Mouse (Mus musculus): ENCODE measurements around the gene Uck1. TPM values are rescaled to one million over a fixed set of nuclear protein-coding genes. Genes with fewer than 3 reads are reported as not detected.
"Not testable (repeated sequence)": the region's sequence is repeated elsewhere in the genome, so short reads cannot be mapped to it uniquely, and the experiment has no call there.

Gene Uck1
- total RNA-seq (2017), result 32.3 and 33.3 TPM in 2 replicates

DNA sequence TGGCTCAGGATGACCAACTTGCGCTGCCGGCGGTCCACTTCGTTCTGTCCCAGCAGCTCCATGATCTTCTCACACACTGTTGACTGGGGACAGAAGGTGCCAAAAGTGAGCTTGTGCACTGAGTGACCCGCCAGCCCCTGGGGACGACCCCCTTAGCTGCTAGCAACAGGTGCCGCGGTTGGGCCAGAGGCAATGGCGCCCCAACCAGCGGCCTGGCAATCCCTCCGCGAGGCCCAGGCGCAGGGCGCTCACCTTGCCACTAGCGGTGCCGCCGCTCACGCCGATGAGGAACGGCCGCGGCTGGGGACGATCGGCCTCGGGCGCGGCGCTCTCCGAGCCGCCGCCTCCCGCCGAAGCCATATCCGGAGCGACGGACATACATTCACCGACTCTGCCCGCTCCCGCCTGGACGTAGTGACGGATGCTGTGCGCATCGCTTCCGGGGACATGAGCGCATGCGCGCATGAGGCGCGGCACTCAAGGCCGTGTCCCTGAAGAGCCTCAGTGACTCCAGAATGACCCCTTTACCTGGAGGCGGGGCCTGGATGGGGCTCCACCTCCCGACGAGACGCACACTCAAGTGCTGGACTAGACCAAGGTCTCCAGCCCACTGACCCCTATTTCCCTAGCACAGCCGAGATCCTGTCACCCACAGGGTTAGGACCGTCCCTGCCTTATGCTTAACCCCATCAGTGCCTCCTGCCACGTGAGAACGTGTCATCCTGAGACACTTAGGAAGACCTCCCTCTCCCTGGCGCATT, at the start of gene Uck1:
Uck1 (minus strand) TSS at position 503 of the 761 bp plus-strand sequence.
- ATAC-seq (replicated peaks in 1 of 2; ENCODE audit: insufficient read depth in 1 of 2, low FRiP score in 2 of 2, low TSS enrichment in 1 of 2, low read depth in 1 of 2, poor library complexity in 2 of 2, severe bottlenecking in 2 of 2), result peak; percentile 84 to 89

DNA sequence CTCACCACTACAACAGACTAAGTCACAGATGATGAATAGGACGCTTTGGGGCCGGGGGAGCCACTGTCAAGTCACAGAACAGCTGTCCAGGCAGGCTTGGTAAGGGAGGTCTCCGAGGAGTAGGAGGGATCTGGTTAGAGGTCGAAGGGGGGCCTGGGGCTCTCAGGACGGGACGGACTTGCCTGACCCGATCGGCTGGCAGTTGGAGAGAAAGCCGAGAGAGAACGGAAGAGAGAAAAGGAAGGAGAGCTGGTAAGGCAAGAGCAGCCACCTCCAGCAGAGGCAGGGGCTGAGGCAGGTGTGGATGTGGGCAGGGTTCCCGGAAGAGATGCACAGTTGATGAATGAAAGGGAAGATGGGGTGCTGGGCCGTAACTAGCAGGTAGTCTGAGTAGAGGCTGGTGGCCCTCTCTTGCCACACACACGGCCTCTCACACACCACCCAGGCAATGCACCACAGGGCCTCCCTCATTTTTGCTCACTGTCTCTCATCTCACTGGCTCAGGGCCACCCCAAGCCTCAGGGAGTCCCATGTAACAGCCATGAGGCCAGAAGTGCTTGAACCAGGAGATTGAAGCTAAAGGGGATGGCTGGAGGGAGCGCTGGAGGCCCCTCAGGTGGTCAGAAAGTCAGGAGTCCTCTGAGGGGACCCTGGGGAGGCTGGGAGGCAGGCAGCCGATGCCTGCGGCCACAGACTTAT, 49.1 kb upstream of the Uck1 start:
- ATAC-seq (replicated peaks in 1 of 2; ENCODE audit: insufficient read depth in 1 of 2, low FRiP score in 2 of 2, low TSS enrichment in 1 of 2, low read depth in 1 of 2, poor library complexity in 2 of 2, severe bottlenecking in 2 of 2), result no peak

DNA sequence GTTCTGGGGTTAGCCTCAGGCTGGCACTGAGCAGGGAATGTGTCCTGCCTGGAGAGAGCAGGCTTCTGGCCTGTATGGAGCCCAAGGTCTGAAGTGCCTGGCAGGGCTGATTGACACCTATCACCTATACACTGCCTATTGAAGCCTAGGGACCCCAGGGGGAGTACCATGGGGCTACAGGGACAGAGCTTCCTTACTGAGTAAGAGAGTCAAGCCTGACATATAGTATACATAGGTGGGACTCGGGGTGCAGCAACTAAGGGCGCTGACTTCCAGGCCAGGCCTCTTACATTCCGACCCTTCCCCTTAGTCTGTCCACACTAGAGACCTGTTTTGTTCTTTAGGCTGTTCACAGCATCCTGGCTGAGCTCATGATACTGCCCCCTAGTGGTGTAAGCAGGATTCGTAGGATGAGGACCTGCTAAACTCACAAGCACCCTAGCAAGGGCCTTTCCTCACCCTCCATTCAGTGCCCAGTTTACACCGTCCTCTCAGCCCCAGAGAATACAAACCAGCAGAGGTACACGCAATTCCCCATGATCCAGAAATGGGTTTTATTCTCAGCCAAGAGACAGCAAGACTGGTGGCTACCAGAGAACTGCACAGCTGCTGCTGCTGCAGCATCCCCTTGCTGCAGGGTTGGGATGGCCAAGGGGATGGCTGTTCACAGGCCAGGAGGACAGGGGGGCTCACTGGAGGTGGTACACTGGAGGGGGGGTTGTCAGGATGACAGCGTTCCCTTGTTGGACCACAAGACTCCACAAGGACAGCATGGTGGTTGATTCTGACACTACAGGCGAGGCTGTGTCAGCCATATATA, 48.2 kb upstream of the Uck1 start:
- ATAC-seq (replicated peaks in 1 of 2; ENCODE audit: insufficient read depth in 1 of 2, low FRiP score in 2 of 2, low TSS enrichment in 1 of 2, low read depth in 1 of 2, poor library complexity in 2 of 2, severe bottlenecking in 2 of 2), result 0 out of 4 replicates have a peak, but pooled peaks of 1 of the 2 experiments have one; percentile 42

DNA sequence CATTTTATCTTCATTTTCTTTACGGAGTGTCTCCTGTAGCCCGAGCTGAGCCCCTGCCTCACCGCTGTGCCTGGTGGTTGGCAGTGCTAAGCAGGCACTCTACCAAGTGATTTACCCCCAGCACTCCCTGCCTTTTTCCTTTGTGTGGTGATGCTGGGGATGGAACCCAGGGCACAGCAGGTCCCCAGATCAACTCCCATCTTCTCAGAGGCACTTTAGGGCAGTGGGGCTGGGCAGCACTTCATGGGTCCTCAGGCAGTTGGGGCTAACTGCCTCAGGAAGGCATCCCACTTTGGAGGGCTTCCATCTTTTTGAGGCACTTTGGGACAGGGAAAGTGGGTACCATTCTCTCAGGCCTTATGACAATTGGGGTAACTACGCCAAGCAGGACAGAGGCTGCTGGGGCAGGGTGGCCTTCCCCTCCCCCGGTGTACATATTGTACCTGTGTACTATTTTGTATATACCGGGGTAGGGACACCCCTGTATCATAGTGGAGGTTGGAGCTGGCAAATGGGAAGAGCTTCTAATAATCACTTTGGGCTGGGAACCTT, 47.4 kb upstream of the Uck1 start:
- no peak for ATAC-seq (replicated peaks in 1 of 2; ENCODE audit: insufficient read depth in 1 of 2, low FRiP score in 2 of 2, low TSS enrichment in 1 of 2, low read depth in 1 of 2, poor library complexity in 2 of 2, severe bottlenecking in 2 of 2)

DNA sequence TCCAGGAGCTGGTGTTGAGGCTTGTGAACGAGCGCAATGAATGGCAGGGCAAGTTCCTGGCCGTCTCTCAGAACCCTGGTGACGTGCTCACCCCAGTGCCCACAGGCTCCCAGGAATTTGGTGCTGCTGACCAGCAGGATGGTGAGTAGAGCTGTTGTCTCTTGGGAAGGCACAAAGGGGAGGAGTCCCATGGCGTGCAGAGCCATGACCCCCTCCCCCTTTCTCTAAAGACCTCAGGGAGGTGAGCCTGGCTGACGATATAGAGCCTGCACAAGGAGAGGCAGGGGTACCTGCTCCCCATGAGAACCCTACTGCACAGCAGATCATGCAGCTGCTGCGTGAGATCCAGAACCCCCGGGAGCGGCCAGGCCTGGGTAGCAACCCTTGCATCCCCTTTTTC, 46.2 kb upstream of the Uck1 start:
- ATAC-seq (replicated peaks in 1 of 2; ENCODE audit: insufficient read depth in 1 of 2, low FRiP score in 2 of 2, low TSS enrichment in 1 of 2, low read depth in 1 of 2, poor library complexity in 2 of 2, severe bottlenecking in 2 of 2), result no peak

DNA sequence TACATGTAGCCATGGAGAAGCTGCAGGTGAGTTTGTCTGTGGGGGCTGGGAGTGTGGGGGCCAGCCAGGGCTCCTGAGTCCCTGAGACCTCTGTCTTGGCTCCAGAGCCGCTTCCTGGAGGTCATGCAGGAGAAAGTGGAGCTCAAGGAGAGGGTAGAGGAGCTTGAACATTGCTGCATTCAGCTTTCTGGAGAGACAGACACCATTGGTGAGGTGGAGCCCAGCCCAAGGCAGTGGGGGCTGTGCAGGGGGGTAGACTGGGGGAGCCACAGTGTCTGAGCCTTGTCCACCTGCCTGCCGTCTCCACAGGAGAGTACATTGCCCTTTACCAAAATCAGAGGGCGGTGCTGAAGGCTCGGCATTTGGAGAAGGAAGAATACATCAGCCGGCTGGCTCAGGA, 45.7 kb upstream of the Uck1 start:
- no peak for ATAC-seq (replicated peaks in 1 of 2; ENCODE audit: insufficient read depth in 1 of 2, low FRiP score in 2 of 2, low TSS enrichment in 1 of 2, low read depth in 1 of 2, poor library complexity in 2 of 2, severe bottlenecking in 2 of 2)

DNA sequence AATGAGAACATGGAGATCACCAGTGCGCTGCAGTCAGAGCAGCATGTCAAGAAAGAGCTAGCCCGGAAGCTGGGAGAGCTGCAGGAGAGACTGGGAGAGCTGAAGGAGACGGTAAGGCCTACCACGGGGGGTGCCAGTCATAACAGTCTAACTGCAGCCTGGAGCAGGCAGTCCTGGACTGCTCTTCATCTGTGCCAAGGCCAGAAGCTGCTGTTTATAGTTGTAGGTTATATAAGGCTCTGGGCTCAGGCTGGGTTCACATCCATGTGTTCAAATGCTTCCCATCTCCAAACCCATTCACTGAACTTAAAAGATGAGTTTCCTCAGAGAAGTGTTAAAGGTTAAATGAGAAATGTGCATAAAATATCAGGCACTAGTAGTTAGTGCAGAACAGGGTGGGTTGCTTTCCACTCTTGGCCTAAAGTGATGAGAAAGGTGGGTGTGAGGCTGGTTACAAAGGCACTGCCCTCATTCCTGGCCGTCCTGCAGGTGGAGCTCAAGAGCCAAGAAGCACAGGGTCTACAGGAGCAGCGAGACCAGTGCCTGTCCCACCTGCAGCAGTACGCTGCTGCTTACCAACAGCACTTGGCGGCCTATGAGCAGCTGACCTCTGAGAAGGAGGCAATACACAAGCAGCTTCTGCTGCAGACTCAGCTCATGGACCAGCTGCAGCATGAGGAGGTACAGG, 44.3 kb upstream of the Uck1 start:
- peak; percentile 57 to 59 for ATAC-seq (replicated peaks in 1 of 2; ENCODE audit: insufficient read depth in 1 of 2, low FRiP score in 2 of 2, low TSS enrichment in 1 of 2, low read depth in 1 of 2, poor library complexity in 2 of 2, severe bottlenecking in 2 of 2)

DNA sequence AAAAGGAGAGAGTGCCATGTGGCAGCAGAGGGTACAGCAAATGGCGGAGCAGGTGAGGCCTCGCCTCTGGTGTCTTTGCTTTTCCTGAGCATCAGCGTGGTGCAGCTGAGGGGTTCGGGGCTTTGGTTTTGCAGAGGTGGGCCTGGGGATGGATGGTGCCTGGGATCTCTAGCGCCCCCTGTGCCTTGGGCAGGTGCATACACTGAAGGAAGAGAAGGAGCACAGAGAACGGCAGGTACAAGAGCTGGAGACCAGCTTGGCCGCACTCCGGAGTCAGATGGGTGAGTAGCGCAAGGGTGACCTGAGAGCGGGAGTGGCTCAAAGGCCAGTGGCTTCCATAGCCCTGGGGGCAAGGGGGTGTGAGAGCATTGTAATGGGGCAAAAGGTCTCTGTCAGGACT, 43.0 kb upstream of the Uck1 start:
- ATAC-seq (replicated peaks in 1 of 2; ENCODE audit: insufficient read depth in 1 of 2, low FRiP score in 2 of 2, low TSS enrichment in 1 of 2, low read depth in 1 of 2, poor library complexity in 2 of 2, severe bottlenecking in 2 of 2), result 0 out of 4 replicates have a peak, but pooled peaks of 1 of the 2 experiments have one; percentile 18

DNA sequence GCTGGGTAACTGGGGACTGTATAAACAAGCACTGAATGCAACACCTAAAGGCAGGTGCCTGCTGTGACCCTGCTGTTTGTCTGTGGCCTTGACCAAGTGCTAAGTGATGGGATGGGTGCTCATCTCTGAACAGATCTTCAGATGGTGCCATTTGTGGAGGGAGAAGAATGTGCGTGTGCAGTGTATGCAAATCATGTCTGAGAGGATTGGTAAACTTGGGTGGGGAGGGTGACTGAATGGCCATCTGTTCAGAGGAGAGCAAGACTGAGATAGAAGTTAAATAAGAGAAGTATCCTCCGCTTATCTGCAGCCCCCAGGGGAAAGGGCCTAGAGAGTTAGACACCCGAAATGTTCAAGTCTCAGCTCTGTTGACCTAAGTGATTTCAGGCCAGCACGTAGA, 39.5 kb upstream of the Uck1 start:
- no peak for ATAC-seq (replicated peaks in 1 of 2; ENCODE audit: insufficient read depth in 1 of 2, low FRiP score in 2 of 2, low TSS enrichment in 1 of 2, low read depth in 1 of 2, poor library complexity in 2 of 2, severe bottlenecking in 2 of 2)

DNA sequence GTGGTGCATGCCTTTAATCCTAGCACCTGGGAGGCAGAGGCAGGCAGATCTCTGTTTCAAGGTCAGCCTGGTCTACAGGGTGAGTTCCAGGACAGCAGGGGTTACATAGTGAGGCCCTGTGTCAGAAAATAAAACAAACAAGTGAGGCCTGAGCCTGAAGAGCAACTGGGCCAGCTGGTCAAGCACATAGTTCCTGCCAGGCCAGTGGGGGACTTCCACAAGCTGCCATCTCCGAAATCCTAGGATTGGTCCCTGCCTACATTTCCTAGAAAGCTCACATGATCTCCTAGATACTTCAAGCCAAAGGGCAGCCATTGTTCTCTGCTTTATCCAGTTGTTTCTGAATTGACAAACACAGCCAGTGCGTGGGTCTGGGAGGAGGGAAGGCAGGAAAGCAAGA, 35.9 kb upstream of the Uck1 start:
- ATAC-seq (replicated peaks in 1 of 2; ENCODE audit: insufficient read depth in 1 of 2, low FRiP score in 2 of 2, low TSS enrichment in 1 of 2, low read depth in 1 of 2, poor library complexity in 2 of 2, severe bottlenecking in 2 of 2), result not testable (repeated sequence)

DNA sequence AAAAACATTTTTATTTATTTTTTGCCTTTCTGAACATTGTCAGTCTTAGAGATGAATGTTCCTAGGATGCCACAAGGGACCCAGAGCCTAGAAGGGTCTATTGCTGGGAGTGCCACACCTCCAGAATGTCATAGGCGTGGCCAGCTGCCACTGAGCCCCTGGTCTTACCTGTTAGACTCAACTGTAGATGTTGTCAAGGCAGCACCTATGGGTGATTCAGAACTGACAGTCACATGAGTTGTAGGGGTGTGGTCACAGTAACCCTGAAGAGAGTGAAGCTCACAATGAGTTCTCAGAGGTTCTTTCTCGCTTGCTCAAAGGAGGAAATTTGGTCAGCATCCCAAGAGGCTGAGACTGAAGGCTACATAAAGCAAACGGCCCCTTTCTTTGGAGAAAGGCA, 35.3 kb upstream of the Uck1 start:
- no peak for ATAC-seq (replicated peaks in 1 of 2; ENCODE audit: insufficient read depth in 1 of 2, low FRiP score in 2 of 2, low TSS enrichment in 1 of 2, low read depth in 1 of 2, poor library complexity in 2 of 2, severe bottlenecking in 2 of 2)

DNA sequence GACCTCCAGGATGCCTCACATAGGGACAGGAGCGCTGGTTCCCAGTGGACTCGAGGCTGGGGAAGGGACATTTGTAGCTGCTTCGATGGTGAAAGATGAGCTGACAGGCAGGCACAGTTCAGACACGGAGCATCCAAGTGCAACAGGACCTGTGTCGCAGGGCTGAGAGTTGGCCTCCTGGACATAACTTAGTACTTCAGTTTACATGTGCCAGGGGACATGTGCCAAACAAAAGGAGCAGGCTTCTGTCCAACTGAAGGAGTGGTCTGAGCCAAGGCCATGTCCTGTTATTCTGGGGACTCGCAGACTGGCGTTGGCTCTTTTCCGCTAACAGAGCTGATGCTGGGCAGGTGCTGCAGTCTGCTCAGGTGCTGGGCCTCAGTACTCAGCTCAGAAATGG, 34.4 kb upstream of the Uck1 start:
- ATAC-seq (replicated peaks in 1 of 2; ENCODE audit: insufficient read depth in 1 of 2, low FRiP score in 2 of 2, low TSS enrichment in 1 of 2, low read depth in 1 of 2, poor library complexity in 2 of 2, severe bottlenecking in 2 of 2), result no peak

DNA sequence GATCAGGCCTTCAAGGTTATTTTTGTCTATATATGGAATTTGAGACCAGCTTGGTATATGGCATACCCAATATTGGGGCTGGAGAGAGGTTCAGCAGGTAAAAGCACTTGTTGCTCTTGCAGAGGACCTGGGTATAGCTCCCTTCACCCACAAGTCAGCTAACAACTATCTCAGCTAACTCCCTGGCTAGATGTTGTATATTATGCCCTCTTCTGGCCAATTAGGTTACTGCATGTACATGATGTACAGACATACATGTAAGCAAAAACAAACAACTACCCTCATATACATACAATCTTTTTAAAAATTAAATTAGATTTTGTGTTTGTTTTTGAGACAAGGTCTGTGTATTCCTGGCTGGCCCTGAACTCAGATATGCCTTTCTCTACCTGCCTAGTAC, 29.6 kb upstream of the Uck1 start:
- no peak for ATAC-seq (replicated peaks in 1 of 2; ENCODE audit: insufficient read depth in 1 of 2, low FRiP score in 2 of 2, low TSS enrichment in 1 of 2, low read depth in 1 of 2, poor library complexity in 2 of 2, severe bottlenecking in 2 of 2)

DNA sequence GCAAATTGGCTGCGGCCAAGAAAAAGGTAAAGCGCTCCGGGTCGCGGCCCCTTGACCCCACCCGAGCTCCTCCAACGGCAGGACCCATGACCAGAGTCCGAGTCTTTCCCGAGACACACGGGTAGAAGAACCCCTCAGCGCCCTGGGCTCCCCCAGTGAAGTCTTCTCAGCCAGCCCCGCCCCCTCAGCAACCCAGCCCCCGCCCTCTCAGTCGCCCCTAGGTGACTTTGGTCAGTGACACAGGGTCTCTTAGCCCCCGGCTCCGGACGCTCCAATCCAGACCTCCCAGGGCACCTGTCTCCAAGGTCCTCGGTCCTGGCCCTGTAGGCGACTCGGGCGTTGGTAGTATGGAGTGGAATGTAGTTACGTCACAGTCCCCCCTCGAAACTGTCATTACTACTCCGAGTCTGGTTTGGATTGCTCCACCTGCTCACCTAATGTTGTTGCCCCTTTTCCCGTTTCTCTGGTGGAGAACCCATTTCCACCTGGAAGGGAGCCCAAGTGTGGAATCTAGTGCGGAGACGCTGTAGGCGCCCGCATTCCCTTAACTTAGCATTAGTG, 28.5 kb upstream of the Uck1 start:
- no peak; a peak in 1 of 4 replicates for ATAC-seq (replicated peaks in 1 of 2; ENCODE audit: insufficient read depth in 1 of 2, low FRiP score in 2 of 2, low TSS enrichment in 1 of 2, low read depth in 1 of 2, poor library complexity in 2 of 2, severe bottlenecking in 2 of 2)

DNA sequence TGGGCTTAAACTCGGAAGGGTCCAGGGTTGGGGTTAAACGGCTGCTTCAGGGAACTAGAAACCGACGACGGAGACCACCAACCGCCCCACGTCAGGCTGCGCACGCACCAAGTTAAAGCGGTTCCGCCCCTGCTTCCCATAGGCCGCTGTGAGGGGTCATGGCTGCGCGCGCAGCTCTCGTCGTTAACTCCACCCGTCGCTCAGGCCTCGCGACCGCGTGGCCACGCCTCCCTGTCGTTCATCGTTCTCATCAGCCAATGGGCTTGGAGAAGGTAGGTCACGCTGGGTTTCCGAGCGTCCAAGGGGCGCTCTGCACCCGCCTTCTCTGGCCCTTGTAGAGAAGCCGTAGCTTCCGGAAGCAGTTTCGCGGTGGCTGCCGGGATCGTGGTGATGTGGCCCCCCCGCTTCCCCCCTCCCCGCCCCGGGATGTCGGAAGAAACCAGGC, 28.0 kb upstream of the Uck1 start, which contains the start of gene Swi5:
Swi5 (minus strand) TSS at position 153 of the 445 bp plus-strand sequence.
- ATAC-seq (replicated peaks in 1 of 2; ENCODE audit: insufficient read depth in 1 of 2, low FRiP score in 2 of 2, low TSS enrichment in 1 of 2, low read depth in 1 of 2, poor library complexity in 2 of 2, severe bottlenecking in 2 of 2), result peak; percentile 99

DNA sequence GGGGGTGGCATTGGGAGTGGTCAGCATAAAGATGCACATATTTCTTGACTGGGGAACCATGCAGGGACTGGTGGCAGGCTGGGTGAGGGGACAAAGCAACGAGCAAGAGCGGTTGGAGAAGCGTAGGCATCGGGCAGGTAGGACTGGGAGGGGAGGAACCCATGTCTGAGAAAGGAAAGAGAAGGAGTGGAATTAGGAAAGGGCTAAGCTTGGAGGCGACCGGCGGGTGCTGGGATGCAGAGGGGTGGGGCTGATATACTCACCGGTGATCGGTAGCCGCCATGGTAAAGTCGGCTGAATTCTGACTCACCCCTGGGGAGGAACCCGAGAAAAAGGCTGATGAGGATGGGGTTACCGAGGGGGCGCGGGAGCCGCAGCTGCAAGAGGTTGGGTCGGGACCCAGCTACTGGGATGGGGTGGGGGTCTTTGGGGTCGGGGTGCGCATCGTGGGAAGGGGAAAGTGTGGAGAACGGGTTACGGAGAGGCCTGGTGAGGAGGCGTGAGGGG, 27.4 kb upstream of the Uck1 start, which contains the start of gene Golga2:
Golga2 (plus strand) TSS at position 51 of the 507 bp plus-strand sequence.
- ATAC-seq (replicated peaks in 1 of 2; ENCODE audit: insufficient read depth in 1 of 2, low FRiP score in 2 of 2, low TSS enrichment in 1 of 2, low read depth in 1 of 2, poor library complexity in 2 of 2, severe bottlenecking in 2 of 2), result no peak
